Mouse (Mus musculus): Measurements from ENCODE around the gene Actn1. TPM values are rescaled to one million over a fixed set of nuclear protein-coding genes. Genes with fewer than 3 reads are reported as not detected.

Actn1 gene
- total and polyA plus RNA-seq, 3 experiments, result 2.7 to 13.2 (median 5.5) TPM

DNA sequence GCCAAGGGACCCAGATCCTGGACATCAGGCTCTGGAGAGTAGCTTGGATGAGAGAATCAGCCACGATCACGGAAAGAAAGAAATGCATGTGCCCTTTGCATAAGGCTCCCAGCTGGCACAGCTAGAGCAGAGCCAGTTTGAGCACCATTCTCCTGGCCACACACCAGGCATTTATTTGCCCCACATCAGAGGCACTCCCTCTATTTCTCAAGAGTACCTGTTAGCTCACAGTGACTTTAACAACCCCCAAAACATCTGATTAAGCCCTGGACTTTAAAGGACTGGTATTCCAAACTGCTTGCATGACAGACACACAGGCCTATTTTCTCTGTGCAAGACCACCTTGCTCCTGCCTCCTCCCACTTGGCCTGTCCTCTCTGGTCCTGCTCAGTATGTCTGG is 78.3 kb downstream of the Actn1 start:
- DNase-seq (ENCODE audit: extremely low read depth), result no peak
- Histone ChIP-seq H3K79me2 (replicated peaks; ENCODE audit: control insufficient read depth, extremely low read depth, insufficient read depth, poor library complexity, severe bottlenecking) (no peaks in the 10 kb centered on the region), H3K36me3 (replicated peaks in 1 of 2; ENCODE audit: control insufficient read depth in 1 of 2, insufficient read depth in 1 of 2, low read length in 1 of 2) (peaks cover 0 to 25% of the 10 kb centered on the region in 2 experiments), H3K9me3 (replicated peaks; ENCODE audit: low read length) (no peaks in the 10 kb centered on the region), H3K27ac (ENCODE audit: insufficient read depth, low read depth) (no peak overlapping the region), H3K4me3 (replicated peaks in 1 of 3; ENCODE audit: low read depth in 2 of 3, low read length in 2 of 3, poor library complexity in 1 of 3) (no peak overlapping the region), H3K27me3 (replicated peaks) (no peaks in the 10 kb centered on the region), H3K4me1 (ENCODE audit: control insufficient read depth in 1 of 2, insufficient read depth in 2 of 2) (peaks cover 0 to 17% of the 10 kb centered on the region in 2 experiments; a peak in 2 of 4 replicates), H3K9ac (ENCODE audit: insufficient read depth, low read depth) (no peak overlapping the region), H3K4me2 (ENCODE audit: insufficient read depth, low read depth, poor library complexity, severe bottlenecking) (no peak overlapping the region)
- dilution Hi-C loops (cut with MboI; ENCODE audit: extremely low pct_ligation_motif_present, extremely low pct_unique_long_range_greater_than_20kb, low sequenced_read_pairs) (no loop called here), in situ Hi-C loops (cut with MboI; ENCODE audit: low pct_ligation_motif_present, low pct_unique_long_range_greater_than_20kb, low sequenced_read_pairs) (no loop called here)
- TF ChIP-seq KAT2A (IDR thresholded peaks at IDR 0.05; ENCODE audit: insufficient replicate concordance, low read length), result no peak
- no peak for TF ChIP-seq JUN (IDR thresholded peaks at IDR 0.05; ENCODE audit: insufficient read depth, low read depth, low read length)
- TF ChIP-seq RCOR1 (conservative IDR thresholded peaks at IDR 0.05; ENCODE audit: low read depth, low read length), result no peak
- TF ChIP-seq ELF1 (IDR thresholded peaks at IDR 0.05; ENCODE audit: low read depth, low read length), result no peak

DNA sequence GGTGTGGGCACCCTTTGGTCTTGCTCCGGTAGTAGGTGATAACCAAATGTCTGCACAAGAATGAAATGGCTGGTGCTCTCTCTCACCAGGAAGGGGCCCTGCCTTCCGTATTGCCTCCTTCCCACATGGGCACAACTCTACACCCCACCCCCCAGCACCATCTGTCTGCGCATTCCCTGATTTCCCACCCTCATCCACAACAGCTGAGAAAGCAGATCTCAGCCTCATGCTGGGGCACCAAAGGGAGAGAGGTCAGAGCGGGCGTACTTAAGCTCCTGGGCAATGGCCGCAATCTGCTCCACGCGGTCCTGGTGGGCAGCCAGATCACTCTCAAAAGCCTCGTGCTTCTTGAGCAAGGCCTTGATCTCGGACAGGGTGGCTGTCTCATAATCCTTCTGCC is 82.1 kb downstream of the Actn1 start:
- Histone ChIP-seq H3K36me3 (replicated peaks in 1 of 2; ENCODE audit: control insufficient read depth in 1 of 2, insufficient read depth in 1 of 2, low read length in 1 of 2) (peaks cover 0 to 33% of the 10 kb centered on the region in 2 experiments), H3K4me3 (replicated peaks in 1 of 3; ENCODE audit: low read depth in 2 of 3, low read length in 2 of 3, poor library complexity in 1 of 3) (no peak overlapping the region), H3K4me2 (ENCODE audit: insufficient read depth, low read depth, poor library complexity, severe bottlenecking) (no peak overlapping the region), H3K4me1 (ENCODE audit: control insufficient read depth in 1 of 2, insufficient read depth in 2 of 2) (peaks cover 0 to 9% of the 10 kb centered on the region in 2 experiments; a peak in 2 of 4 replicates), H3K9me3 (replicated peaks; ENCODE audit: low read length) (no peaks in the 10 kb centered on the region), H3K9ac (ENCODE audit: insufficient read depth, low read depth) (no peak overlapping the region), H3K27me3 (replicated peaks) (no peaks in the 10 kb centered on the region), H3K79me2 (replicated peaks; ENCODE audit: control insufficient read depth, extremely low read depth, insufficient read depth, poor library complexity, severe bottlenecking) (no peaks in the 10 kb centered on the region), H3K27ac (ENCODE audit: insufficient read depth, low read depth) (no peak overlapping the region)
- no peak for DNase-seq (ENCODE audit: extremely low read depth)
- dilution Hi-C loops (cut with MboI; ENCODE audit: extremely low pct_ligation_motif_present, extremely low pct_unique_long_range_greater_than_20kb, low sequenced_read_pairs), result no loop called here
- TF ChIP-seq SMC3 (IDR thresholded peaks at IDR 0.05; ENCODE audit: low read depth, low read length) (no peak), ZNF384 (IDR thresholded peaks at IDR 0.05; ENCODE audit: low read depth, low read length) (no peak), RCOR1 (conservative IDR thresholded peaks at IDR 0.05; ENCODE audit: low read depth, low read length) (no peak), ZC3H11A (IDR thresholded peaks at IDR 0.05; ENCODE audit: low read depth, low read length) (no peak), NELFE (IDR thresholded peaks at IDR 0.05; ENCODE audit: low read depth, low read length) (no peak), JUND (conservative IDR thresholded peaks at IDR 0.05; ENCODE audit: low read depth, low read length) (no peak), ETS1 (conservative IDR thresholded peaks at IDR 0.05; ENCODE audit: low read depth, low read length) (no peak), MAX (IDR thresholded peaks at IDR 0.05; ENCODE audit: low read length) (no peak), USF1 (IDR thresholded peaks at IDR 0.05; ENCODE audit: low read depth, low read length) (no peak), TBP (conservative IDR thresholded peaks at IDR 0.05; ENCODE audit: low read depth, low read length) (no peak), E2F4 (IDR thresholded peaks at IDR 0.05; ENCODE audit: insufficient replicate concordance, low read depth, low read length) (no peak), IRF4 (IDR thresholded peaks at IDR 0.05; ENCODE audit: low read depth, low read length) (no peak), TCF12 (IDR thresholded peaks at IDR 0.05; ENCODE audit: low read depth, low read length) (no peak), USF2 (conservative IDR thresholded peaks at IDR 0.05; ENCODE audit: low read depth, low read length) (no peak)
- in situ Hi-C loops (cut with MboI; ENCODE audit: low pct_ligation_motif_present, low pct_unique_long_range_greater_than_20kb, low sequenced_read_pairs), result no loop called here
